Mouse (Mus musculus): Measurements from ENCODE around the gene Tubg1. TPM values are rescaled to one million over a fixed set of nuclear protein-coding genes. Genes with fewer than 3 reads are reported as not detected.
"Not testable (repeated sequence)": the region's sequence is repeated elsewhere in the genome, so short reads cannot be mapped to it uniquely, and the experiment has no call there.

Tubg1 gene
- total RNA-seq, 2 experiments from 2014 or later: 39.3 to 42.1 TPM

DNA sequence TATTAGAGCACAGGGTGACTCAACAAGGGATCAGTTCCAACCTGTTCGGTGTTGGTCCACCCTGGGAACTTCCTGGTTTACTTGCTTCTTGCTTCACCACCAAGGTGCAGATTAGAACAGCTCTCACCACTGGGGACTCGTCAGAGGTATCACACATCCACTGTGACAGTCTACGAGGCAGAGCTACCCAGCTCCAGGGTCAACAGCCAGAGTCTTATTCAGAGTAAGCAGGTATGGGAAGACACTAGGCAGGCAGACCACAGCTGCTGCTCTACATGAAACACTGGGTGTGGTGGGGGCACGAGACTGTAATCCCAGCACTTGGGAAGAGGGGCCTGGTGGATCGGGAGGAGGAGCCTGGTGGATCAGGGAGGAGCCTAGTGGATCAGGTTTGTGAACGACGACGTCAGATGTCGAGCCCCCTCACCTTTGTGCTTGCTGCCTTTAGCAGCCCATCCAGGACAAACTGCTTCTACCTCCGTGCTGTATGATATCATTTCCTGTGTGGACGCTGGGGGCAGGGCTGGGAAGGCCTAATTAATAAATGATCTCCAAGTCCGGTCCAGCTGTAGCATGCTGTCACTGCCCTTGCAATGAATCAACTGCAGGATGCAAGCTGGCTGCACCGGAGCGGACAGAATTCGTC lies 18.9 kb downstream of the Tubg1 start:
- no peak for DNase-seq (ENCODE audit: low spot score in 2 of 2)

GRCm38 (mm10) chr11:101140164-101140819 lies 20.6 kb downstream of the Tubg1 start:
- DNase-seq (ENCODE audit: low spot score in 2 of 2): no peak

DNA sequence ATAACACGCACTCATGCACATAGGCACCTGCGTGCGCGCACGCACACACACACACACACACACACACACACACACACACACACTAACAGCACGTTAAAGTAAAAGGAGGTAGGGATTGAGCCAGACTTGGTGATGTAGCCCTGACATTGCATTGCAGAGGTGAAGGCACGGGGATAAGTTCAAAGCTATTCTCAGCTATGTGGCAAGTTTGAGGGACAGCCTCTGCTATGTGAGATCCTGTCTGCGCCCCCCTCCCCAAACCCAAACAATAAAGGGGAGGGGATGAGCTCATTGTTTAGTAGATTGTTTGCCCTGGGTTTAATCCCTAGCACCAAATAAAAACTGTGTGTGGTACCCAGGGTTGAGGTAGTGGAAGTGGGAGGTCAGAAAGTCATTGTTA lies 21.4 kb downstream of the Tubg1 start:
- no peak for DNase-seq (ENCODE audit: low spot score in 2 of 2)

GRCm38 (mm10) chr11:101142215-101142967 lies 22.7 kb downstream of the Tubg1 start:
- no peak for DNase-seq (ENCODE audit: low spot score in 2 of 2)

DNA sequence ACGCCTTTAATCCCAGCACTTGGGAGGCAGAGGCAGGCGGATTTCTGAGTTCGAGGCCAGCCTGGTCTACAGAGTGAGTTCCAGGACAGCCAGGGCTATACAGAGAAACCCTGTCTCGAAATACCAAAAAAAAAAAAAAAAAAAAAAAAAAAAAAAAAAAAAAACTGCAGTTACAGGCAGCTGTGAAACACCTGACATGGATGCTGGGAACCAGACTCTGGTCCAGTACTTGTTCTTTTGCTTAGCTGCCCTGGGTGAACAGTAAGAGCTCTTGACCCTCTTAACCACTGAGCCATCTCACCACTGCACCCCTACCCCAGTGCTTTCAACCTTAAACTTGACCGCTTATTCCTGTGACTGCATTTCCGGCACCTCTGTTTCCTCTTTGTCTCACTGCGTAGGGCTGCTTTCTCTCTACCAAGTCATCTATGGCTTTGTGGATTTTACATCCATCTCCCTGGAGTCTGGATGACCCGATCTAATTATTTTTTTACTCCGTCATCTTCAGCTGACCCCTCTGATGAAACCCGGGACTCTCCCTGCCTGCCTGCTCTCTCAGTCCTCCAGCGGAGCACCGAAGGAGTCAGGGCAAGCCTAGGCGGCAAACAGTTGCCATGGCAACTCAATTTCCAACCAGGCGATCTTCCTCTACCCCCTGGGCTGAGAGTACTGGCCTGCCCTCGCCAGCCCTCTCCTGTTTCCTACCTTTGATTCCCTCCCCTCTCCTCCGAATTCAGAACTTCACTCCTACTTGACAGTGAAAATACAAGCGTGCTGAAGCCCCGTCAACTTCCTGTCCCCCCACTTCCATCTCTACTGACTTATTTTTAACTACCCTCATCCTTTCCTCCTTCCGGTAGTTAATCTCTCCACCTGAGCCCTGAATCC lies 23.8 kb downstream of the Tubg1 start:
- DNase-seq (ENCODE audit: low spot score in 2 of 2): no peak

DNA sequence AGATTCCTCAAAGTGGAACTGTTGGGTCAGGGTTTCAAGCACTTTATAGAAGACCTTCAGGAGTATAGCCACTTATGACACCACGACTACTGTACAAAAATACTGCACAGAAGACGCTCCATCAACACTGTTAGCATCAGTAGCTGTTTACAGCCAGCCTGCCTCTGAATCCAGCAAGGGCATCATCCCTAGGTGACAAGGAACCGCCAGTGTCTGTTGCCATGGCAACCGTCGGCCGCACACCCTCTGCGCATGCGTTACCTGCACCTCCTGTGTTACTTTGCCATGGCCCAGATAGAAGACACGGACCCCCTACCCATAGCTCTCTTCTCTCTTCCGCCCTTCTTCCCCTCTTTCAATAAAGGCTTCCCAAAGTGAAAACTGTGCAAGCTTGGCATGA lies 26.6 kb downstream of the Tubg1 start:
- DNase-seq (ENCODE audit: low spot score in 2 of 2): no peak

DNA sequence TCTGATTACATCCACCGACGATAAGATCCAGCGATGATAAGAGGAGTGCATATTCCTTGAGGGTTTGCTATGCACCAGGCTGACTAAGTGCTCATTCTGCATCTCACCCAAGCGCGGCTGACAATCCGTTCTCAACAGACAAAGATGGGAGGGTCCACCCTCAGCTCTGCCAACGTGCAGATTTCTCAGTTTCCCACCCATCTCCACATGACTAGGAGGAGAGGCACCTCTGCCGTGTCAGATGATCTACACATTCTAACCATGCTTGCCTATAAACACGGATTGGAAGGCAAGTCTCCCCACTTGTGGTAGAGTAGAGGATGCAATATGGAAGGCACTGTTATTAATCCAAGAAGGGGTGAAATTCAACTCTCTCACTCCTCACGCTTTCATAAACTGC lies 29.0 kb downstream of the Tubg1 start:
- no peak for DNase-seq (ENCODE audit: low spot score in 2 of 2)

GRCm38 (mm10) chr11:101149178-101150105 lies 29.7 kb downstream of the Tubg1 start:
- peak in 1 of 2 experiments; percentile 63 for DNase-seq (ENCODE audit: low spot score in 2 of 2)

- no peak for DNase-seq (ENCODE audit: low spot score in 2 of 2)
Observed at GRCm38 (mm10) chr11:101151063-101151462, 31.3 kb downstream of the Tubg1 start.

DNA sequence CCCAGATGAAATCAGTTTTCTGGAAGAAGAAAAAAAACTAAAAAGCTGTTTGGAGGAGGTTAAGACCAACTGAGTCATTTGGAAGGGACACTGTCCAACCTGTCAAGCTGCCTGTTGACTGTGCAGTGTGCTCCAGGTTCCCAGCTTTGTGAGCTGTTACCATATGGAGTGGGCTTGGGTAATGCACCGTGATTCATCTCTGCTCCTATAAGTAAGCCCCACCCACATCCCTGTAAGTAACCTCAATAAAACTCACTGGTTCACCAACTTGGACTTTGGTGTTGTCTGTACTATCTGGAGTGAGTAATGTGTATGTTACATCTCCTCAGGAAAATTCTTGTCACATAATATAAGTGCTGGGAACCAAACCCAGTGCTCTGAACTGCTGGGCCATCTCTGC lies 33.1 kb downstream of the Tubg1 start:
- DNase-seq (ENCODE audit: low spot score in 2 of 2): no peak

DNA sequence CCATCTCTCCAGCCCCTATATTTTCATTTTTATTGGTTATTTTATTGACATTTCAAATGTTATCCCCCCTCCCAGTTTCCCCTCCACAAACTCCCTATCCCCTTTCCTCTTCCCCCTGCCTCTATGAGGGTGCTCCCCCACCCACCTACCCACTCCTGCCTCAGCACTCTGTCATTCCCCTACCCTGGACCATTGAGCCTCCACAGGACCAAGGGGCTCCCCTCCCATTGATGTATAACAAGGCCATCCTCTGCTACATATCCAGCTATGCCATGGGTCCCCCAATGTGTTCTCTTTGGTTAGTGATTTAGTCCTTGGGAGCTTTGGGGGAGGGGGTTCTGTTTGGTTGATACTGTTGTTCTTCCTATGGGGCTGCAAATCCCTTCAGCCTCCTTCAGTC lies 34.9 kb downstream of the Tubg1 start:
- no peak for DNase-seq (ENCODE audit: low spot score in 2 of 2)

DNA sequence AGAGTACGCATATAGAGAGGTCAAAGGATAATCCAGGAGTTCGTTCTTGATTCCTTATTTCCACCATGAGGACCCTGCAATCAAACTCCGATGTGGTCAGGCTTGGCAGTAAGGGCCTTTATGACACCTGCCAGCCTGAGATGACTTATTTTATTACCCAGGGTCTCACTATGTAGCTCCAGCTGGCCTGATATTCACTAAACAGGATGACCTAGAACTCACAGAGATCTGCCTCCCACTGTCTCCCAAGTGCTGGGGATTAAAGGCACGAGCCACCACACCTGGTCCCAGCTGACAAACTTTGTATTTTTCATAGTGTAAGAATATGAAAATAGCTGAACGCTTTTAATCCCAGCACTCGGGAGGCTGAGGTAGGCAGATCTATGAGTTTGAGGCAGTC lies 35.4 kb downstream of the Tubg1 start:
- no peak for DNase-seq (ENCODE audit: low spot score in 2 of 2)

DNA sequence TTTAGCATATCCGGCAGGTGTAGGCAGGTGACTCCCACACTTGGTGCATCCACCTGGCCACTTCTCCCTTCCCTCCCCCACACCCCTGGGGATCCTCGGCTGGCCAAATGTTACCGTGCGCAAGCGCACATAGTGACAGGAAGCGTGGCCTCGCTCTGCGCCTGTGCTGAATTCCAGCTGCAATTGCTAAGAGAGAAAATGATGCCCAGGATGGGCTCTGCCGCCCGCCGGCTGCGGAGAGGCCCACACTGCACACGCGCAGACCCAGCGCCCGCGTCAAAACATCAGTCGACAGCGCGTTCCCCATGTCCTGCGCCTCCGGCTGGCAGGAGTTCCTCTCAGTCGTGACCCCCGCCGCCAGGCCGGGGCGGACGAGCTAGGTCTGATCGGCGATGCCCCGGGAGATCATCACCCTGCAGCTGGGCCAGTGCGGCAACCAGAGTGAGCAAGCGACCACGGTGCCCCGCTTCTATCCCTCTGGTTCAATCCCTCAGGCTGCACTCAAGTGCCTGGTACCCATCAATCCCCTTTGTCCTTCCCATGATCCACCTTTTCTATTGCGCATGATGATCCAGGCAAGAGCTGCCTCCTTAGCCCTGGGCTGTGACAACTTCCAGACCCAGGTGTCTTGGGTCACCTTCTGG lies 36.1 kb downstream of the Tubg1 start, which contains the start of gene Tubg2:
TSS of gene Tubg2 (plus strand) at position 180 of the 644 bp plus-strand sequence.
- no peak for DNase-seq (ENCODE audit: low spot score in 2 of 2)

DNA sequence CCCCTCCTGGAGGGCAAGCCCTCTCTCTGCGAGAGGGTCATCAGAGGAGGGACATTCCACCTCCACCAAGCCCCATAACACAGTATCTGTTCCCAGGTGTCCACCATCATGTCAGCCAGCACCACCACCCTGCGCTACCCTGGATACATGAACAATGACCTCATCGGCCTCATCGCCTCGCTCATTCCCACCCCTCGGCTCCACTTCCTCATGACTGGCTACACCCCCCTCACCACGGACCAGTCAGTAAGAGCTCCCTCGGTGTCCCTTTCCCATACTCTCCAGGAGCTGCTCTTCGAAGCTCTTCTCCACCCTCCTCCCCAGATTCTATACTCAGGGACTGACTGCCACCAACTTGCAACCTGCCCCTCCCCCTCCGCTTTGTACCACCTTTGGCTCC lies 40.4 kb downstream of the Tubg1 start:
- DNase-seq (ENCODE audit: low spot score in 2 of 2): peak in 1 of 2 experiments; percentile 10

DNA sequence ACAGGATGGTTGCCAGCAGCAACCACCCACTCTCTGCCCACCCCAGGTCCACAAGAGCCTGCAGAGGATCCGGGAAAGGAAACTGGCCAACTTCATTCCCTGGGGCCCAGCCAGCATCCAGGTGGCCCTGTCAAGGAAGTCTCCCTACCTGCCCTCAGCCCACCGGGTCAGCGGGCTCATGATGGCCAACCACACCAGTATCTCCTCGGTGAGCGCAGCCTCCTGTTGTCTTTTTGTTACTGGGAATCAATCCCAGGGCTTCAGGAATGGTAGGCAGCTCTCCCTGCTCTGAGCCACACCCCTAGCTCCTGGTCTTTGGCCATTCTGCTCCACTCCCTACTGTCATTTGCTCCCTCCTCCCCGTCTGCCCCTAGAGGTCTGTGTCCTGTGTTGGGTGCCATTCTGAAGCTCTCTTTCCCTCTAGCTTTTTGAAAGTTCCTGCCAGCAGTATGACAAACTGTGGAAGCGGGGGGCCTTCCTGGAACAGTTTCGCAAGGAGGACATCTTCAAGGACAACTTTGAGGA lies 41.3 kb downstream of the Tubg1 start:
- not testable (repeated sequence) for DNase-seq (ENCODE audit: low spot score in 2 of 2)

- DNase-seq (ENCODE audit: low spot score in 2 of 2): no peak
Observed at GRCm38 (mm10) chr11:101161551-101161950, 41.8 kb downstream of the Tubg1 start.

GRCm38 (mm10) chr11:101162301-101162700 lies 42.6 kb downstream of the Tubg1 start:
- no peak for DNase-seq (ENCODE audit: low spot score in 2 of 2)

DNA sequence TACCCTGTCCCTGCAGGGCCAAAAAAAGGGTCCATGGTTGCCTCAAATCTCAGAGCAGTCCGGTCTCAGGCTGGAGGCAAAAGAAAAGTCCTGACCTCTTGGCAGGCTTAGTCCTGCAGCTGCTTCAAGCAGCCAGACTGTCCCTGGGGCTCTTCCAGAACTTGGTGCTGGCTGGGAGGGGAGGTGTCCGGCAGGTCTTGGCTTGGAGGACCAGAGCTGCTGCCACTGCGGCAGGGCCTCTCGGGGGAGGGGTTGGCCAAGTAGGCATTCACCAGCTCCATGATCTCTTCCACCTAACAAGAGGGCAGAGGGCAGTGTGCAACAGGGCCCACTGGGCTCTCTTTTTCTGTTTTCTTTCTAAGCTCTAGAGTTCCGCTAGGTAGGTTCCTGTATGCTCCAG lies 43.0 kb downstream of the Tubg1 start:
- peak in 1 of 2 experiments; percentile 74 for DNase-seq (ENCODE audit: low spot score in 2 of 2)
